Mouse (Mus musculus) layer of hippocampus, adult 11-12 months (tissue): Measurements from ENCODE around the gene Clec3a.

Experiments
- DNase-seq: peaks from one replicate; pipeline ENCODE4 v3.0.0; 2022; ENCODE audit warnings: low spot score

Clec3a gene

DNA sequence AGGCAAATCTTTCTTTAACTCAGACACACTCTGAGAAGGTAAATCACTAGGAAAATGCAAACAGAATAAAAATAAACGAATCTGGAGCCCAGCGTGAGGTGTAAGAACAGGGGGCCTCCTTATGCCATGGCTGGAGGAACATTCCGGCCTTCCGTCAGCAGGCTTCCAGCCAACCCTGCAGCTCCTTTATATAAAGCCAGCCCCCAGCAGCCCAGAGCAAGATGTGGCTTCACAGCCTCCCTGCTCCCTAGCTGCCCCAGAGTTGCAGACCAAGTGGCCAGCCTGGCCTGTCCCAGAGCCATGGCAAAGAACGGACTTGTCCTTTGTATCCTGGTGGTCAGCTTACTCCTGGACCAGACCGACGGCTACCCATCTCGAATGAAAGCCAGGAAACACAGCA is at the start of gene Clec3a:
TSS of gene Clec3a (plus strand) at position 301 of the 400 bp plus-strand sequence.
- DNase-seq: no peak

- DNase-seq: peak; percentile 86
These were observed 48.6 kb upstream of the Clec3a start for GRCm38 (mm10) chr8:114369038-114369976.

- no peak for DNase-seq
These were observed 43.5 kb upstream of the Clec3a start for GRCm38 (mm10) chr8:114374390-114374789.

GRCm38 (mm10) chr8:114384189-114384588 is 33.7 kb upstream of the Clec3a start:
- DNase-seq: no peak

DNA sequence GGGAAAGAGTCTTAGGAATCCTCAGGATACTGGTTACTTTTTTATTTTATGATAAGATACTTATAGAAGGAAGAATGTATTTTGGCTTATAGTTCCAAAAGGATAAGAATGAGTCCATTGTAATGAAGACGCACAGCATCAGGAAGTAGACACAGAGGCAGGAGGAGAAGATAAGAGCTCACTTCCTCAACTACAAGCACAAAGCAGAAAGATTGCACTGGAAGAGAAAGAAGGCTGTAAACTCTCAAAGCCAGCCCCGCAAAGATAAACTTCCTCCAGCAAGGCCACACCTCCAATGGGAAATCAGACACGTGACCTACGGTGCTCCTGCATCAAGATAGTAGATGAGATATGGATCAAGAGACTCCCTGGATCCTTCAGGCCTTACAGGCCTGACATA is 30.4 kb upstream of the Clec3a start:
- no peak for DNase-seq

DNA sequence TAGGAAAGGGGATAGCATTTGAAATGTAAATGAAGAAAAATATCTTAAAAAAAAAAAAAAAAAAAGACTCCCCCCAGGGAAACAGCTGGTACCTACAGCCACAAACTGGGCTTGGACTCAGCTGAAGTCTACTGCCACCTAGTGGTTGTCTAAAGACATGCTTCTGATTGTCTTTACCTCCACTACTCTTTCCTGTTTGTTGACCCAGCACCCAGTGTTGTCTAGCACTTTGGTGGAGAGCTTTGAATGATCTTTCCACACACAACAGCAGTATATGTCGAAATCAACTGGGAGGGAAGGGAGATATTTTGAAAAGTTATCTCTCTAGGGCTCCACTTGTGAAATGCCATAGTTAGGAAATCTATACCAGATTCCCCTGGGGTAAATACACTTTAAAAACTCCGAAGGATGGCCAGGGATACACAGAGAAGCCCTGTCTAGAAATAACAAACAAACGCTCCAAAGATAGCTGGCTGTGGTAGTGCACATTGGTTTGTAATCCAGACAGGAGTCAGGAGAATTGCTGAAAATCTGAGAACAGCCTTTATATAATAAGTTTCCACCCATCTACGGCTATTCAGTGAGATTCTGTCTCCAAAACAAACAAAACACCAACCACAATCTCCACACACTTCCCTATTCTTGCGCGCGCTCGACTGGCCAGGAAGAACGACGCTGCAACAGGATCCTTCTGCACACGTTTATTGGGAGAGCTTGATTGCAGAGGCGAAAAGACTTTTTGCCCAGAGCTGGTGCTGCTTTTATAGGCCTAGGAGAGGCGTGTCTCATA is 27.2 kb upstream of the Clec3a start:
- no peak for DNase-seq

GRCm38 (mm10) chr8:114398326-114398725 is 19.6 kb upstream of the Clec3a start:
- DNase-seq: no peak

DNA sequence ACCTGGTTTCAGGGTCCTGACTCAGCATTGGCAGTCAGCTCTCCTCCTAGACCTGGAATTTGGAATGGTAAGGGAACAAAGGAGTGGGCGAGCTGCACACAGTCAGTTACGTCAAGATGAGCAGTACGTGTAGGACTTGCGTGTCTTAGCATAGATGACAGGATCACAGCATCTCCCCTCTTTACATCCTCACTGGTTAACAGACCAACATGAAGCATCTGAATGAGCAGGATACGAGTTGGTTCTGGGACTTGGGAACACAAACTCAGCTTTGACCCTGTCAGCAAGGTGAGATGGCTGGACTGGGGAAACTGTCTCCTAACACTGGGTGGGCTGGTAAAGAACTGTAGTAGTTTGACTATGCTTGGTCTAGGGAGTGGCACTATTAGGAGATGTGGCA is 18.6 kb upstream of the Clec3a start:
- DNase-seq: no peak

- DNase-seq: no peak
These were observed 16.2 kb upstream of the Clec3a start for GRCm38 (mm10) chr8:114401679-114402078.

DNA sequence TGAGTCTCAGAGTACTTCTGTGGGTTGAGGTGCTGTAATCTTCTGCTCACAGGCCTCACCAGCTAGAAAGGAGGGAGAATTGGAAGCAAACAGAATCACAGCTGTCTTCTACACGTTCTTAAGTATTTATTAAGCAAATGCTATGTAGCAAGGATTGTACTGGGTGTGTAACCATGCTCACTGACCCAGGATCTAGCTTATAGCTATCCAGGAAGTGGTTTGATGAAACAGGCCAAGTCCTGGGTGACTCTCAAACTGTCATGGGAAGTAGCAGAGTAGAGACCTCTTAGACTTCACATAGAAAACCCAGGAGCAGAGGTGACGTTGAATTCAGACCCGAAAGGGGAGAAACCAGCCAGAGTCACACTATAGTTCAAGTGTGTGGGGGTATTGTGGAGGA is 6.5 kb upstream of the Clec3a start:
- no peak for DNase-seq

- no peak for DNase-seq
These were observed 600 bp downstream of the Clec3a start for GRCm38 (mm10) chr8:114418486-114418885.

DNA sequence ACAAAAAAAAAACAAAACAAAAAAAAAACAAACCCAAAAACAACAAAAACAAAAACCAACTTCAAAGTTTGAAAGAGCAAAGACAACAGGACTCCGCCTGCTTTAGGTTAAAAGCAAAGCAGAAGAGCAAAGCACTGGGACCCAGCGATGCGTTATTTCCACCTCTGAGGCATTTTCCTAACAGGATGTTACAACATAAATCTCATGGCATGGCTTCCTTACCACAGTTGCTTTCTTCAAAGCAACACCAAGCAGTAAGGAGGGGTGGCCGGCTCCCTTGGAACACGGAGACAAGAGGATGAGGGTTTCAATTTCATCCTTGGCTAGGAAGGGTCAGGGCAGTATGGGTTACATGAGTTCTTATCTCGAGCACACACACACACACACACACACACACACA is 1.0 kb downstream of the Clec3a start:
- DNase-seq: no peak

- DNase-seq: peak; percentile 15
These were observed 3.7 kb downstream of the Clec3a start for GRCm38 (mm10) chr8:114421544-114421943.

DNA sequence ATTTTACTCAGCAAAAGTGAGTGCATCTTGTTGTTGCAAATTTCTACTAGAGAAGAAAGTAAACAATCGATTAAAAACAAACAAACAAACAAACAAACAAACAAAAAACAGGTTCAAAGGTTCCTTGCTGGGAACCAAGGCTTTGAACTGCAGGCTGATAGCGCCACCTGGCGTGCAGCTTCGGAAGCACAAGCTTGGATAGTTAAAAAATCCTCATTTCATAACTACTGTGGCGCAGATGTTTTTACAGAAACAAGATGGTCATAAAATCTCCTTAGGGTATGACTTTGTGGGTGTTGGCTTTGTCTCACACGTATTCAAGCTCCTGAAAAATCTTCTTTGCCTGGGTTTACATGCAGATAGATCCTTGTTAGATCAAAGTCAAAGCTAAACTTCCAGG is 20.4 kb downstream of the Clec3a start:
- DNase-seq: peak; percentile 62

DNA sequence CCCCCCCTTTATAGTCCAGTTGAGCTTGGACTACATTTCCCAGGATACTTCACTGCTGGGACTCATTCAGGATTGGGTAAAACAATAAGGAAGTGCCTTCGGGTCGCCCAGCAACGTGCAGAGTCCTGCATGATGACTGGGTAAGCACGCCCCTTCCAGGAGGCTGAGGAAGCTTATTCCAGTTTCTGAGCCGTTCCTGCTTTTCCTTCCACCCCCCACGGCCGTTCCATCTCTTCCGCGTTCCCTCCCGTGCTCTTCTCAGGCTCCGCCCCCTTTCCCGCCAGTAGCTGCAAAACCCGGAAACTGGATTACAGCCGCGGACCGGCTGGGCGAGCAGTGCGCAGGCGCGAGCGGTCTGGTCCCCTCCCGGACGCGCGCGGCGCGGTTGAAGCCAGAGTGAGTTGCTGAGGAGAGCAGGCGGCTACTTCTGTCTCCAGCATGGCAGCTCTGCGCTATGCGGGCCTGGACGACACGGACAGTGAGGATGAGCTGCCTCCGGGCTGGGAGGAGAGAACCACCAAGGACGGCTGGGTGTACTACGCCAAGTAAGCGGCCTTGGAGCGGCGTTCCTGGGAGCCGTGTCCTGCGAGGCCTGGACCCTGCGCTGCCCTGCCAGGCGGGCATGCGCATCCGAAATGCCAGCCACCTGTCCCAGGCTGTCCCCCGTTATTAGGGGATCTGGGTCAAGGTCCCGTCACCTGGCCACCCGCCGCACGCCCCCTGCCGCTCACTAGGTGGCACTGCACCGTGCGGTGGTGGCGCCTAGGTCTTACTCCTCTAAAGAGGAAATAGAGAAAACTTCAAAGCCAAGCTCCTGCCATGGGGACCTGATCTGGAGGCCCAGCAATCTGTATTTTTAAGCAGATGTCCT is 21.7 kb downstream of the Clec3a start, which contains the start of gene Wwox:
TSS of gene Wwox (plus strand) at position 322 of the 871 bp plus-strand sequence.
- peak; percentile 100 for DNase-seq

GRCm38 (mm10) chr8:114440205-114440589 is 22.3 kb downstream of the Clec3a start:
- DNase-seq: no peak

DNA sequence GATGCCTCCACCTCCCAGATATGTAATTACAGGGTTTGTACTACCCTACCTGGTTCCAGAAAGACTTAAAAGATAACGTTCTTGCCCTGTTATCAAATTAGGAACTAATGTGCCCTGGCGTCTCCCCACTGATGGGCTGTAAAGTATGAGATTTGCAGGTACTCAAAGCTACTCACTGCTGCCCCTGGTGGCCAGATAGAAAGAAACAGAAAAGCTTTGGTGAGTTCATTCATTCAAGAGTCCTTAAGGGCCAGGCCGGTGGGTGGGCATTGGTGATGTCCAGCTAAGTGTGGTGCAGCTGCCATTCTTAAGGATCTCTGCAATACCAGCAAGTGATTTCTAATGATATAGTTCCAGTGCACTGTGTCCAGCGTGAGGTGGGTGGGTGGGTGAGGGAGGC is 23.7 kb downstream of the Clec3a start:
- no peak for DNase-seq

- no peak for DNase-seq
These were observed 29.0 kb downstream of the Clec3a start for GRCm38 (mm10) chr8:114446884-114447283.

GRCm38 (mm10) chr8:114452278-114452677 is 34.4 kb downstream of the Clec3a start:
- DNase-seq: no peak

GRCm38 (mm10) chr8:114452781-114453221 is 34.9 kb downstream of the Clec3a start:
- DNase-seq: peak; percentile 59

GRCm38 (mm10) chr8:114455302-114455701 is 37.4 kb downstream of the Clec3a start:
- no peak for DNase-seq

- DNase-seq: no peak
These were observed 38.1 kb downstream of the Clec3a start for GRCm38 (mm10) chr8:114455953-114456352.
